Mouse (Mus musculus): ENCODE data around the gene Mtg1. TPM values are rescaled to one million over a fixed set of nuclear protein-coding genes. Genes with fewer than 3 reads are reported as not detected.

The Mtg1 gene
- 36.5 and 42.2 TPM in 2 replicates for polyA plus RNA-seq (2012; rRNA removed)

DNA sequence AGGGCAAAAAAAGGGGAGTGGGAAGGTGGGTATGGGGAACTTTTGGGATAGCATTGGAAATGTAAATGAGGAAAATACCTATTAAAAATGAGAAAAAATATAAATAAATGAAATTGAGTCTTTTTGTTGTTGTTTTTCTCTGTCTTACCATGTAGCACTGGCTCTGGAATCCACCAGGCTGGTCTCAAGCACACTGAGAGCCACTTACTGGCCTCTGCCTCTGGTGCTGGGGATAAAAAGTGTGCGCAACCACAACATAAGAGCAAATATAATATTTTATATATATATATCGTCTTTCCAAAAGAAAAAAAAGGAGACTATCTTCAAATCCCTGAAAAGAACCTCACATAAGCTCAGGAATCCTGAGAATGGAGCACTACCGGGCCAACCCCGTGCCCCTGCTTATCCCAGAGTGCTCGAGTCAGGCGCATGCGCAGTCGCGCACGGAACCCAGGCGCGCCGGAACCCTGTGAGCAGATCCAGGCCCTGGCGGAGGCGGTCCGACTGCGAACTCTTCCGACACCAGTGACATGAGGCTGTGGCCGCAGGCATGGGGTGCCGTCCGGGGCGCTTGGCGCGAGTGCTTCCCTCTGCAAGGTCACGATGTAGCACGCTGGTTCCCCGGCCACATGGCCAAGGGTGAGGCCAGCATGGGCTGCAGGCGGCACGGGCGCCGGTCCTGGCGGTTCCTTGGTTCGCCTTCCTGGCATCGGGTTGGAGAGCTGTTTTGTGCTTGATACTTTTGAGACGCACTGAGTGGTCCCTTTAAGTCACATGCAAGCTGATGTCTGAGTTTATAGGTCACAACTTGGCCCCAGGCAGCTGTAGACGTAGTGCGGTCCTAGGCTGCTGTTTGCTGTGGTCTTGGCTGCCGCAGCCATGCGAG, at the start of gene Mtg1:
Gene Mtg1 (plus strand): TSS at position 430 of the 886 bp plus-strand sequence.

DNA sequence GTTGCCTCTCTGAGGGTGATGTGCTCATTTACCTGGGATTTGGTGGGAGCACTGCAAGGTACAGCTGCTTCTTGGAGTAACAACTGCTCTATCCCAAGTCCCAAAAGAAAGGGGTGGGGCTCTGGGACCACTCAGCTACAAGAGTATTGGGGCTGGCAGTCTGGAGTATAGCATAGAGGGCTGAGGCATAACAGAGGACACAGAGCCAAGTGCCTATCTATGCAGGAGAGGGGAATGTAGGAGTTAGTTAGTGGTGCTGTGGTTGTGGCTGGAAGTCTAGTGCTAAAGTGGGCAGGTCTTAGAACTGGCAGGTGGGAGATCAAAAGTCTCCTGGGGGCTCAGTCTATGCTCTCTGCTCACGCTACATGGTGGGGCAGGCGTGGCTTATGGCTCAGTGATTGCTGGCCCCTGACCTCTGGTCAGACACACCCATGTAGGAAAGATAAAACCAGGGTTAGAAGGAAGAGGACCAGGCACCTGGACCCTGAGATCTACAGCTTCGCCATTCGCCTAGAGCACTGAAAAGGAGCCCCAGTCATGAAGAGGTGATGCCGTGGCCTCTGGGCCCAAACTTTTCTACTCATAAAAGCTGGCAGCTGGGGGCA, 44.3 kb upstream of the Mtg1 start, which contains the start of gene Prap1:
Gene Prap1 (plus strand): TSS at position 472 of the 605 bp plus-strand sequence.

DNA sequence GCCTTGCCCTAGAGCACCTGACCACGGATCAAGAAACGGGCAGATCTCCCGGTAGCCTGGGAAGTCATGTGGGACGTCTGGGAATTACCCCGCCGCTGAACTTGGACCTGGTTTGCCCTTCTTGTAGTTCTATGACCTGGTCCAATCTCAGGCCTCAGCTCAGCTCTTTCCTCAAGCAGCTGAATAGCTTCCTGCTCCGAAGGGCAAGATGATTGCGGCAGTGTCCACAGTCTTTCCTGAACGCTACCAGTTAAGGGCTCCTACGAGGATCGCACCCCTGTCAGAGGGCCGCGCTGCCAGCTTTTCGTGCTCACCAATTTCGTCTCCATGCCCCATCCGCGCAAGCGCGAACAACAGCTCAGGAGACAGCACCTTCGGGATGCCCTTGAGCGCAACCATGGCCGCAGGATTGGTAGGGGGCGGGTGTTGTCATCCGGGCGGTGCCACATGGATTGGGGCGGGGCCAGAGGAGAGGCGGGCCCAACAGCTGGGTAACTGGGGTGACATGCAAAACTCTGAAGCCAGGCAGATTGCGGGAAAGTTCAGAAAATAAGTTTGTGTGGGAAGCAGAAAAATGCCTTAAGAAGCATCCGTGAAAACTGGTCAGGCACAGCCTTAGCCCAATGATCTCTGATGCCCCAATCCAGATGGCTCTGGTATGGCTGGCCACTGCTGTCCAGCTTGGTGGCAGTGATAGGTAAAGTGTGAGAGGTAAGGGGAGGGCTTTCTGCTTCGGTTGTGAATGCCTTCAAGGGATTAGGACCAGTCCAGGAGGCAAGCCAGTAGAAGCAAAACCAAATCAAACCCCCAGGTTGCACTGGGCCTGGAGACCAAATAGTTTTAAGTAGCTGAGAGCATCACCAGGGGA, 35.1 kb upstream of the Mtg1 start, which contains the start of gene Fuom:
Gene Fuom (minus strand): TSS at position 449 of the 868 bp plus-strand sequence.

DNA sequence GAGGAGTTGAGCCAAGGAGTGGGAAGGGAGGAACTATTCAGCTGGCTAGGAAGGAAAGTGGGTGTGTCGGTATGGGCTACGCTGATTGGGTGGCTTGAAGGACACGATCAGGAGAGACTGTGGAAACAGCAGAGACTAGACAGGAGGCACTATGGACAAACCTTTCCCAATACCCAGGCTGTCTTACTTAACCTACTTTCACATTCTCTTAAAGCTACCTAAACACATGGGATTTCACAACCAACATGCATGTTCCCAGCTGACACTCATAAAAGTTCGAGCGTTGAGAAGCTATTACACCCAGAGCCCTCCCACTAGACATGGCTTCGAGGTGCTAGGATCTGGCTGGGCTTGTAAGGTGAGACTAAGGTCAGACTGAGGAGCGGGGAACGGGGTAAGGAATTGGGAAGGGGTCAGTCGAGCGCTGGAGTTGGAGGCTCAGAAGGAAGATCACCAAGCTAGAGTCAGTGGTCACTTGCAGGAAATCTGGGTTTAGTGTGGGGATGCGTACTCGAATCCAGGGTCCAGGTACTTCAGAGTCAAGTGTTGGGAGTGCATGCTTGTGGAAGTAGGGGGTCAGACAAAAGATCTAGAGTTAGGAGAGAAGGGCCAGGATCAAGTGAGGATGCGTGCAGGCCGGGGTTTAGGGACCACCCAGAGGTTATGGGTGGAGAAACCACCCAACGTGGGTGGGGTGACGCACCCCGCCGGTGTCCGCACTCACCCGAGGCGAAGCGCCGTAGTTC, 21.6 kb upstream of the Mtg1 start, which contains the start of gene Paox:
Gene Paox (plus strand): TSS at position 217 of the 746 bp plus-strand sequence.

DNA sequence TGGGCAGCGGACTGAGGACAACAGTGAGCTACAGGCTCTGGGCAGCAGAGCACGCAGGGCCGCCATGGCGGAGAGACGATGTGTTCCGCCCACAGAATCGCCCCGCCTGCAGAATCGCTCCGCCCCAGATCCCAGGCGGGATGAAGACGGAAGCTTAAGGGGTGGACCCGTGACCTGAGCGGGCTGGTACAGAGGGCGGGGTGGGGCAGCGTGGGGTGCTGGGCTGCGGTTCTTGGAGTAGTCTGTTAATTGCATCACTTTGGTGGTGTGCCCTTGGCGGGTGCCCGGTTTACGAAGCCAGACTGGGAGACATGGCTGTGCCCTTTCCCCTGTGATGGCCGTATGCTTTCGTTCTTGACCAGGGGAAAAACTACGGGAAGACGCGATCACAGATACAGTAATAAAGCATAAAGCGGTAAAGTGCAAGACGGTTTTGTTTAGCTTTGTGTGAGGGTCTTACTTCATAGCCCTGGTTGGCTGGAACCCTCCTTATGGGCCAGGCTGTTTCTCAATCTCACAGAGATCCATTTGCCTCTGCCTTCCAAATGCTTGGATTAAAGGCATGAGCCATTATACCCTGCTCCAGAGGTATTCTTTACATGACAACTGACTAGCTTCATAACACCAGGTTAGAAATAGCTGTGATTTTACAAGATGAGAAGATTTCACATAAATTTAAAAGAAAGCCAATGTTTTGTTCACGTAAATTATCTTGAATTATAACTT, 20.9 kb upstream of the Mtg1 start, which contains the start of gene Echs1:
Gene Echs1 (minus strand): TSS at position 148 of the 726 bp plus-strand sequence.

DNA sequence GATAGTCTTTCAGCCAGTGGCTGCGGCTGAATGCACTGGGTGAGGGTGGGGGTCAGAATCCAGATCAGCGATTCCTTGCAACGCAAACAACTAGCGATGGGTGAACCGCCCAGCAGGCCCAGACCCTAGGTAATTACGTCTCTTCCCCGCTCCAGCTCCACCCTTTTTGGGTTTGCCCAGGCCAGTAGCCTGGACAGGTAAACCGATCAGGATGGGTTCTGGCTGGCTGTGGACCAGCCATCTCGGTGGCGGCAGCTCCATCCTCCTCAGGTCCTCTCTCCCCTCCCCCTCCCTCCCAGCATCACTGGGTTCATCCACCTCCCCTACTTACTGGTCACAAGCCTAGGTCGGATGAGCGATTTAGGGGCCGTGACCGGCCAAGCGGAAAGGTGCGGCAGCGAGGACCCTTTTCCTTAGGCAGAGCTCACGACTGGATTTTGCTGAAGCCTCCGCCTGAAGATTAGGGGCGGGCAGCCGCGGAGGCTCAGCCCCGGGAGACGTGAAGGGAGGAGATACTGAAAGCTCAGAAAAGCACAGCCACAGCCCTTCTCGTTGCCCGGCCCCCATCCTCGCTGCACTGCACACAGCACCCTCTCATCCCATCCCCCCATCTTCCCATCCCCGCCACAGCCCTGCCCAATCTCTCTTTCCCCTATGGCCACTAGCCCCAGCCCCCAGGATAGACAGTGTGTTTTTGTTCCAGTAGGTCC, 17.0 kb downstream of the Mtg1 start, which contains the start of gene Sprn:
Gene Sprn (minus strand): TSS at position 660 of the 710 bp plus-strand sequence.

DNA sequence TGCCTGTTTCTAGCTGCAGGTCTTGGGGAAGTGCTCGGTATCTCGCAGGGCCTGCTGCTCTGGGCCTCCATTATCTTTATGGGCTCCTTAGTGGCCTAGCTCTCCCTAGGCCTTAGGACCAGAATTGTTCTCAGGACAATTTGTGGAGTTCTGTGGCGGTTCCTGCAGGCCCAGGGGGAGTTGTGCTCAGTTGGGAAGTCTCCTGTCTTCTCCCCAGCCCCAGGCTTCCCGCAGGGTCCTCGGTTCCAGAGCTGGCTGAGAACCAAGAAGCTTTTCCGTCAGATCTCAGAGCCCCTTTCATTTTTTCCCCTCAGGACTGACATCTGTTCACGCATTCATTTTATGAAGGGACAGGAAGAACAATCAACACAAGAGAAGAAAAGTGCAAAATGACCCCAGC, 27.3 kb downstream of the Mtg1 start, which contains the start of gene Olfr522:
Gene Olfr522 (minus strand): TSS at position 101 of the 400 bp plus-strand sequence.

DNA sequence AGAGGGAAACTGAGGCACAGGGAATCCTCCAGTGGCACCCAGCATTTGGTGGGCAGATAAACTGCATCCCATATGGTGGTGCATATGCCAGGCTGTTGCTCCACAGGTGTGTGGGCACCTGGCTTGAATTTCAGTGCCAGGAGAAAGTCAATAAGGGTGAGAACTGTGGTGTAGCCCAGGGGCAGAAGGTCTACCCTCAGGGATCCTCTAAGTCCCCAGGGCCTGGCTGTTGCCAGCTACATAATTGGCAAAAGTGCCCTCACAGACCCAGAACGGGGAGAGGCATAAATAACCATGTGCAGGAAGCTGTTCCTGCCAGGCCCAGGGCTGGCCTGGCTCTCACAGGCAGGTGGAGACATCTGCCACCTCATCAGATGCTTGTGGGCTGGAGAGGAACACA, 35.6 kb downstream of the Mtg1 start, which contains the start of gene Olfr523:
Gene Olfr523 (plus strand): TSS at position 282 of the 400 bp plus-strand sequence.

Other genes starting within 250 kb of the Mtg1 start
- 27.3 and 29.5 TPM in 2 replicates for gene Kndc1, start 242.9 kb upstream of the Mtg1 start, polyA plus RNA-seq (2012; rRNA removed)
- not detected in 2 replicates for gene Utf1, start 193.8 kb upstream of the Mtg1 start, polyA plus RNA-seq (2012; rRNA removed)
- 0.93 and 0.99 TPM in 2 replicates for gene 6430531B16Rik, start 158.8 kb upstream of the Mtg1 start, polyA plus RNA-seq (2012; rRNA removed)
- 8.9 and 10.1 TPM in 2 replicates for gene Adam8, start 145.0 kb upstream of the Mtg1 start, polyA plus RNA-seq (2012; rRNA removed)
- gene Zfp511, start 101.2 kb upstream of the Mtg1 start, polyA plus RNA-seq (2012; rRNA removed), result 82.2 and 96.6 TPM in 2 replicates
- 63.0 and 67.3 TPM in 2 replicates for gene Tubgcp2, start 100.9 kb upstream of the Mtg1 start, polyA plus RNA-seq (2012; rRNA removed)
- 0.57 and 0.93 TPM in 2 replicates for gene Msx3, start 88.5 kb upstream of the Mtg1 start, polyA plus RNA-seq (2012; rRNA removed)
- 359 and 381 TPM in 2 replicates for gene Caly, start 55.0 kb upstream of the Mtg1 start, polyA plus RNA-seq (2012; rRNA removed)
- 0.47 TPM in 1 of 2 replicates, not detected in the other for gene Prap1, start 44.2 kb upstream of the Mtg1 start, polyA plus RNA-seq (2012; rRNA removed)
- 27.2 and 32.8 TPM in 2 replicates for gene Fuom, start 35.1 kb upstream of the Mtg1 start, polyA plus RNA-seq (2012; rRNA removed)
- gene Paox, start 21.8 kb upstream of the Mtg1 start, polyA plus RNA-seq (2012; rRNA removed), result 5.1 and 5.3 TPM in 2 replicates
- 84.5 and 97.6 TPM in 2 replicates for gene Echs1, start 21.1 kb upstream of the Mtg1 start, polyA plus RNA-seq (2012; rRNA removed)
- gene Sprn, start 17.3 kb downstream of the Mtg1 start, polyA plus RNA-seq (2012; rRNA removed), result 29.5 and 33.1 TPM in 2 replicates
- not detected in 2 replicates for gene Olfr522, start 27.2 kb downstream of the Mtg1 start, polyA plus RNA-seq (2012; rRNA removed)
- gene Olfr523, start 35.7 kb downstream of the Mtg1 start, polyA plus RNA-seq (2012; rRNA removed), result not detected in 2 replicates
- gene Olfr524, start 68.4 kb downstream of the Mtg1 start, polyA plus RNA-seq (2012; rRNA removed), result not detected in 2 replicates
- 0.13 TPM in 1 of 2 replicates, not detected in the other for gene Cd163l1, start 80.7 kb downstream of the Mtg1 start, polyA plus RNA-seq (2012; rRNA removed)
- 0.08 TPM in 1 of 2 replicates, not detected in the other for gene 5830411N06Rik, start 109.7 kb downstream of the Mtg1 start, polyA plus RNA-seq (2012; rRNA removed)
- not detected in 2 replicates for gene Olfr525, start 183.3 kb downstream of the Mtg1 start, polyA plus RNA-seq (2012; rRNA removed)
- gene Olfr527, start 196.5 kb downstream of the Mtg1 start, polyA plus RNA-seq (2012; rRNA removed), result not detected in 2 replicates
- gene Olfr60, start 224.1 kb downstream of the Mtg1 start, polyA plus RNA-seq (2012; rRNA removed), result not detected in 2 replicates
- gene Olfr530, start 238.8 kb downstream of the Mtg1 start, polyA plus RNA-seq (2012; rRNA removed), result not detected in 2 replicates

Data from central nervous system, embryonic 18 days (tissue).